Mouse (Mus musculus): ENCODE data around the gene Ophn1. TPM values are rescaled to one million over a fixed set of nuclear protein-coding genes. Genes with fewer than 3 reads are reported as not detected.
A peak's percentile ranks its signal among the peaks of the same experiment; 100 is the strongest.

The Ophn1 gene
- total RNA-seq (2021): 13.3 and 16.1 TPM in 2 replicates
- long read RNA-seq, full-length matches to known transcripts: 10 of 17 reads
- long read RNA-seq, partial matches to known transcripts: 5 of 17 reads
- long read RNA-seq, other reads (novel, unspliced or antisense): 2 of 17 reads

DNA sequence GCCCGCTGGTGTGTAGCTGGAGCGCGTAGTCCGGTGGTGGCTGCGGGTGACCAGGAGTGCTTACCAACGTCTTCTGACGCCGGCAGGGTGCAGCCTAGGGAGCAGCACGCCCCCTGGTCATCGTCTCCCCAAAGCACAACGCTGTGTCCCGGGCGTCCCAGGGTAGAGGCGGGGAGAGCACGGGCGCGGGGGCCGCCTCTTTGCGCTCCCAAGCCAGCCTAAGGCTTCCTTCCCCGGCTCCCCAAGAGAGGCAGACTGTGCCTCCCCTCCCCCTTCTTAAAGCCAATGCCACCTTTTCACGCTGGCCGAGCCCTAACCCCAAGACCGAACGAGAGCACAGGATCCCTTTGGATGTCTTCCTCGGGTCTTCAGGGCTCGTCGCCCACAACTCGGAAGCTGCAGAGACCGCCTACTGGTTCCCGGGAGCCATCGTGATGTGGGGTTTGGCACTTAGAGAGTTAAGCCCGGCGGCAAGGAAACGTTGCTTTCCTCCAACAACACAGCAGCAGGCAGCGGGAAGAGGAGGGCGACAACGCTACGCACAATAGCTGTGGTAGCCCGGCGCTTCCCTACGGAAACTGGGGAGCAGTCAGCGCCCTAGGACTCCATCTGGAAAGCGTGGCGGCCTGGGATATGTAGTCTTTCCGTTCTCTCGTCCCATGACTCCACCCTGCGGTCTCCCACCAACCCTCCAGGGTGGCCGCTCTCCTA lies at the start of gene Ophn1:
Gene Ophn1, minus strand, starts transcription at position 620 of the 711 bp plus-strand sequence.
- peak; percentile 69 for DNase-seq

DNA sequence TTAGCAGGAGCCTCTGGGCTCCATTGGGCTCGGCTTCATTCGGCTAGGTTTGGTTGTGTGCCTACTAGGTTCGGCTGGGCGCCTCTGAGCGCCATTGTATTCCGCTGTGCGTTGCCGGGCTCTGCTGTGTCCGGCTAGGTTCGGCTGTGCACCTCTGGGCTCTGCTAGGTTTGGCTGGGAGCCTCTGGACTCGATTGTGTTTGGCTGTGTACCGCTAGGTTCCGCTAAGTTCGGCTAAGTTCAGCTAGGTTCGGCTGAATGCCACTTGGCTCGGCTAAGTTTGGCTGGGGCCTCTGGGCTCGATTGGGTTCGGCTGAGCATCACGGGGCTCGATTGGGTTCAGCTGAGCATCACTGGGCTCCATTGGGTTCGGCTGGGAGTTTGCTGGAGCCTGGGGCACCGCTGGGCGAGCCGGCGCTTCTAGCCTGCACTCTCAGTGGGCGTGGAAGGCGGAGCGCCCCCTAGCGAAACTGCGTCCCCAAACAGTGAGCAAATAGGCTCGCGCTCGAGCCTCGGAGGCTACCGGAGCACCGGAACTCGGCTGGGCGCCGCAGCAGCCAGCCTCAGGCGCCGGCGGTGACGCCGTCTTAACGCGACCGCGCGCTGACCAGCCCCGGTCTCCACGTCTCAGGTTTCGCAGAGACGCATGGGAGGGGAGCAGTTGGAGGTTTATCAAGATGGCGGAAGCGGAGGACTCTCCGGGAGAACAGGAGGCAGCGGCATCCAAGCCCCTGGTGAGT lies 46.9 kb upstream of the Ophn1 start:
- DNase-seq: peak; percentile 90

DNA sequence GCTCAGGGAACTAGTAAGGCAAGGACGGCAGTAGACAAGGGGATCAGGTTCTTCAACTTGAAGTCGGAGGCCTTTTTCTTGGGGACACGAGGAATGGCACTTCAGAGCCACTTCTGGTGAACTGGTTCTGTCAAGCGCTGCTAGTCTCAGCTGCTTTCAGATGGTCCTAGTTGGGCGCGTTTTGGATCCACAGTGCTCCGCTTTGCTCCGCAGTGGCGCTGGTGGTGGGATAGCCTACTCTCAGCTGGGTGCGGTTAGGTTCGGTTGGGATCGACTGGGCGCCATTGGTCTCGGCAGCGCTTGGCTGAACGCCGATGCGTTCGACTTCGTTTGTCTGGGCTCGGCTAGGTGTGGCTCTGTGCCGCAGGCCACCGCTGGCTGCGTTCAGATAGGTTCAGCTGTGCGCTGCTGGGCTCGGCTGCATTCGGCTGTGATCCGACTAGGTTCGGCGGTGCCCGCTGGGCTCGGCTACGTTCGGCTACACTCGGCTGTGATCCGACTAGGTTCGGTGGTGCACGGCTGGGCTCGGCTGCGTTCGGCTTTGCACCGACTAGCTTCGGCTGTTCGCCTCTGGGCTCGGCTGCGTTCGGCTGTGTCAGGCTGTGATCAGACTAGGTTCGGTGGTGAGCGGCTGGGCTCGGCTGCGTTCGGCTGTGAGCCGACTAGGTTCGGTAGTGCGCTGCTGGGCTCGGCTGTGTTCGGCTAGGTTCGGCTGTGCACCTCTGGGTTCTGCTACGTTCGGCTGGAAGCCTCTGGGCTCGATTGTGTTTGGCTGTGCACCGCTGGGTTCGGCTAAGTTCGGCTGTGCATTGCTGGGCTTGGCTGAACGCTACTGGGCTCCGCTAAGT lies 46.1 kb upstream of the Ophn1 start:
- peak; percentile 92 for DNase-seq

DNA sequence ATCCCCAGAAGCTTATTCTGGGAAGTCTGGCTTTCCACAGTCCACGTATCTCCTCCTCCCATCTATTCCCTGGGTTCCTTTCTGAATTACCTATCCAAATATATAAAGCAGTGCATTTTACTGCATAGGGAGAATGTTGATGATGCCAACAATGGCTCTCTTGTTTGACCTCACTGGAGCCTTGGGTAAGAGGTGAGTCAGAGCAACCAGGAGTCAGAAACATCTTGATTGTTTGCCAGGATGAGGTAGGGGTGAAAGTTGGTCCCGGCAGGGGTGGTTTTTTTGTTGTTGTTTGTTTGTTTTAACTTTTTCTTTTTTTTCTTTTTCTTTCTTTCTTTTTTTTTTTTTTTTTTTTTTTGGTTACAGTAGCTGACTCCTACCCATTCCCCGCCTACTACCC lies 45.3 kb upstream of the Ophn1 start, which contains the start of gene Yipf6:
Gene Yipf6, plus strand, starts transcription at position 216 of the 400 bp plus-strand sequence.
- DNase-seq: no peak

DNA sequence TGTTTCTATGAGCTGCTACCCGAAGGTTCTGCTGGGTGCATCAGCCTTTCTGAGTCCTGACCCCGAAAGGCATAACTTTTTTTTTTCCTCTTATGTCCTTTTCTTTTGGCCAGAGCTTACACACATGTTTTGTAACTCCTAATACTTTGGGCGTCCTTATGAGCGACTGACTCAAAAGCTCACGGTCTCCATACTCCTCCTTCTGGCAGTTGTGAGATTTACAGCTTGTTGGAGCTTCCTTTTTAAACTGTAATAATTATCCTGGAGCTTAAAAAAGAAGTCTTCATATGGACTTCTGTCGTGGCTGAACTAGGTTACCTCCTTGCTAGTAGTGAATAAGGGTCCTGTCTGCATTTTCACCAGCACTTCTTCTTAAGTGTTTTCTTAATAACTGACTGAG lies 28.6 kb upstream of the Ophn1 start:
- DNase-seq: no peak

DNA sequence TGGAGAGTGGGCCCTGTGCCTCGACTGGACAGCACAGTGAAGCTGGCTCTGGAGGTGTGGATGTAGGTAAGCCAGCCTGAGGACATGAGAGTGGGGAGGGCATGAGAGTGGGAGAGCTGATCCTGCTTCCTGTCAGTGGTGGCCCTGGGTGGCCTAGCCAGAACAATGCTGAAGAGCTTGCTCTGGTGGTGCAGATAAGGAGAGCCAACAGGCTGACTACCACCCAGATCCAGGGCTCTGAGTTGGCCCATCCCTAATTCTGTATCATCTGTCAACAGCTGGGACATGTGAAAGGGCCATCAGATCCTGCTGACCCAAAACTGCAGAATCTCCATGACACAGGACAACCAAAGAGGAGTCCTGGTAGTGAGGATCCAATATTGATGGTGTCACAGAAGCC lies 18.1 kb upstream of the Ophn1 start:
- no peak for DNase-seq

DNA sequence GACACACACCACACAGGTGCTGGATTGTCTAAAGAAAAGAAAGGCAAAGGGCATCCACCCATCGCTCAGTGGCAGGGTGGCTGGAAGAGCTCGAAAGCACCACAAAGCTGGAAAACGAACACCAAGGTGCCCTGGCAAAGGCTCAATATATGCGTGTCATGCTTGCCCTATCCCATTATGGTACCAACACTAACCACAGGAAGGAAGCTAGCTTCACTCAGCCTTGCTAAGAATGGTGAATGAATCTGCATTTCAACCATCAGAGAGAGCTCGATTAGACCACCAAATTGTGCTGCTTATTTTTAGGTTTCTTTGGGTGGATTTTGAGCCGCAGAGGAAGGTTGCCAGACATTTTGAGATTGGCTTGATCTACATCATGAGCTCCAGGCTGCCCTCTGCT lies 13.4 kb upstream of the Ophn1 start:
- DNase-seq: no peak

DNA sequence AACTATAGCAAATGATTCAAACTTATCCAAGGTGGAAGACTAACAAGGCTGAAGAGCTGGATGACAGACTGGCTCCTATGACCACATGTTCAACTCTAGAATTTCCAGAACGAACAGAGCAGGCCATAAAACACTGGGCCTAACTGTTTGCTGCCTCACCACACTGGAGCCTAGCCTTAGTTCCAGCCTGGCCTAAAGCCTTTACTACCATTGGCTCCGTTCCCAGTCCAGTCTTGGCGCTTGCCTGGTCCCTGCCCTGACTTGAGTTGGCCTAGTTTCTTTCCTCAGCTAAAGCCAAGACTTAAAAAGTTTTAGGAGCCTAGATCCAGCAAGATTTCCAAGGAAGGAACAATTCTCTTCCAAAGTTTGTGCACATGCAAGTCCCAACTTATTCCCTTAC lies 7.5 kb upstream of the Ophn1 start:
- peak; percentile 54 for DNase-seq

DNA sequence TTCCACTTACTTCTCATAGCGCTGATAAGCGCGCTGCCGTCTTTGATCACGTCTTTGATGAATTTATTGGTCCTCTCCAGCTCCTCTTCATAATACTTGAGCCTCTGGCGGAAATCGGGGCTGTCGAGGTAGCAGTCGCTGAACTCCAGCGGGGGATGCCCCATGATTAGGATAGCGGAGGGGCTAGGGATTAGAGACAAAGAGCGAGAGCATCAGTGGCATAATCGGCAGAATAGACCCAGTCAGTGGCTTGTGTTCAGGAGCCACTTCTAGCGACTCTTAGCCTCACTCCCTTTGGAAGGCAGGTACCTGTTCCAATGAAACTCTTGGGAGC lies 786 bp downstream of the Ophn1 start:
- DNase-seq: no peak

DNA sequence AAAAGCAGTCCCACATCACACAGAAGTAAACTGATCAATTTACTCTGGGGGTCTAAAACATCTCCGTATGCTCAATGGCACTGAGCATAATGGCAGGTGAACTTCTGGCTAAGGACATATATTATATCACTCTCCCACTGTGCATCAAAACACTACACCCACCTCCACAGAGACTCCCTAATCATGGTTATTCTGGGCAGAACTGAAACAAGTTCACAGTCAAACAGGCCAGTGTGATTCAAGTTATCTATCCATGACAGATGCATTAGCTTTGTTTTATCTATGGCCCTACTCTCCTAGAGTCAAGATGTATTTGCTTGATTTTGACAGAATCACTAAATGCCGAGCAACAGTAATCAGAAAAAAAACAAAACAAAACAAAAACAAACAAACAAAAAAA lies 8.8 kb downstream of the Ophn1 start:
- DNase-seq: no peak

DNA sequence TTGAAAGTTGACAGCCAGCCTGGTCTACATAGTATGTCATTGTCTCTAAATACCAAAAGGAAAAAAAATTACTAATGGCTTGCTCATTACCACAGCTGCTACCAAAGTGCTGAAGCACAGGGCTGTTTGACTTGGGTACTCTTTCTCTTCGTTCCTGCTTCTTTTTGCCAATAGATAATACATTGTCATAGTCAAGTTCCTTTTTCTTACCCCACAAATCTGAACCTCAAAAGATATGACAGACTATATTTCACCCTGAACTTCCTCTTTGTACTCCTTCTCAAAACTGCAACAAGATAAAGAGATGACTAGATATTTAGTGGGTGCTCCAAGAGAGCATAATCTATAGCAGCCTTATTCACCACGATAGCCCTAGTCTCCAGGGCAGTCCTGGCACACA lies 9.7 kb downstream of the Ophn1 start:
- no peak for DNase-seq

DNA sequence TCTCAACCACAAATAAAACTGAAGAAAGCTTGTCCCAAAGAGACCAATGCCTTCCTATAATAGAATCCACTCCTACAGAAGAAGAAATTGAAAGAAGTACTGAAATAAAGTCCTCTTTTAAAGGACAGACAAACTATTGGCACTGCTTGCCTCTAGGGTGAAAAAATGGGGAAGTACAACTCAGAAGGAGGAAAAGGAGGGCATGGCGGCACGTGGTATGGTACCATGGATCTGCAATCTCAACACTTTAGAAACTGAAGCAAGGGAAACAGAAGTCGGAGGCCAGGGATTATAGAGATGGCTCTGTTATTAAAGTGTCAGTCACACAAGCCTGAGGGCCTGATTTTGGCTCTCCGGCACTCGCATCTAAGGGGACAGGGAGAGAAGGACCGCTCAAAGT lies 10.5 kb downstream of the Ophn1 start:
- DNase-seq: no peak

DNA sequence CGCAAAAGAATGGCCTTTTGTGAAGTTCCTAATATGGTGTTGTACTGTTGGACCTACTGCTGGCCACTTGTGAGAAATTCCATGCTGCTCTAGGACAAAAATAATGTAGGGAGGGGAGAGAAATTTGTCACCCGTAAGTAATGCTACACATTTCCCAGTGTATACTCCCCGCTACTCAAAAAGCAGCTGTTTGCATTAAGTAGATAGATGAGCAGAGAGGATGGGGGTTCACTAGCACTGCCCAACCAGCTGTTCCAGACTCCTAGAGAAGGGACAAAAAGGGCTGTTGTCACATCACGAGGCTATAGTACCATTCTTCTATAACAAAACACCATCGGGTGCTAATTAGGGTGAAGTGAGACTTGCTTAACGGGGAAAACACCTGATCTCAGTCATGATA lies 15.7 kb downstream of the Ophn1 start:
- DNase-seq: no peak

DNA sequence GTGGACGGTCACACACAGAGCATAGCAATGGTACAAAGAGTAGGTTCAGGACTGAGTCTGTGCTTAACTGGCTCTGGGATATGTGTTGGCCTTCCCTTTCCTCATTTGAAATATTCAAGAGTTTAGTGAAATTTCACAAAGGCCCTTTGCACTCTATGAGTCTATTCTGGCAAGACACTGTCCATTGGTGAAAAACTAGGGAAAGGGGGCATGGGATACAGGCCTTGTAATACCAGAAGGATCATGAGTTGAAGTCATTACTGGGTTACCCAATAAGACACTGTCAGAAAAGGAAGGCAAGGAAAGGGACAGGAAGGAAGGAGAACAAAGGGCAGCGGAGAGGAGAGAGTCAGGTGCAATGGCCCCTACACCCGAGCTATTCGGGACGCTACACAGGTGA lies 16.7 kb downstream of the Ophn1 start:
- DNase-seq: no peak

DNA sequence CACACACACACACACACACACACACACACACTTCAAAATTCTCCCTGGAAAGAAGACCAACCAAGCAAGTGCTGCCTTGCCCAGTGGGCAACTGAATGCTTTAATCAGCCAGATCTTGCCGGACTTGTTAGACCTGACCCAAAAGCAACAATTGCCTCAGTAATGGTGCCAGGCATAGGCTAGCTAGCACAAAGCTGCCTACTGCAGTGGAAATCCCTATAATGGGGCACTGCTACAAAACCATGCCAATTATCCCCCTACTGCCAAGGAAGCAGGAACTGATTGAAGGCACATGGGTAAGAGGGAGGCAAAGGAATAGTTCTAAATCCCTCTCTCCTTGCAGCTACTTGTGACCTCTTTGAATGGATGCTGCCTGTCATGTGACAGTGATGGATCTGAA lies 18.8 kb downstream of the Ophn1 start:
- DNase-seq: no peak

DNA sequence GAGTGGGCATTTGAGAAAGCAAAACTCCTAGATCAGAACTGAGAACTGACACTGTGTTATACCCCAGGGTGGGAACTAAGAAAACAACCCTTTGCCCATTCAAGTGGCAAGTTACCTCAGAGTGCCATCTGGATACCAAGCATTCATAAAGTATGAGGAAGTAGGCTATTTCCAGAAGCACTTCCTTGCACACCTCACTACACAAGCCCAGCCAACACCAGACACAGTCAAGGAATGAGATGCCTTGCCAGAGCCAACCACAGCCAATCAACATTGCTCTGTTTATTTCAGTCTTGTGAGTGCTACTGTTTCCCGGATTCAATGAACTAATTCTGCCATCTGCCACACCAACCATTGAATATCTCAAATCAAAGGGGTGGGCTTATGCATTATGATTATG lies 20.3 kb downstream of the Ophn1 start:
- no peak for DNase-seq

DNA sequence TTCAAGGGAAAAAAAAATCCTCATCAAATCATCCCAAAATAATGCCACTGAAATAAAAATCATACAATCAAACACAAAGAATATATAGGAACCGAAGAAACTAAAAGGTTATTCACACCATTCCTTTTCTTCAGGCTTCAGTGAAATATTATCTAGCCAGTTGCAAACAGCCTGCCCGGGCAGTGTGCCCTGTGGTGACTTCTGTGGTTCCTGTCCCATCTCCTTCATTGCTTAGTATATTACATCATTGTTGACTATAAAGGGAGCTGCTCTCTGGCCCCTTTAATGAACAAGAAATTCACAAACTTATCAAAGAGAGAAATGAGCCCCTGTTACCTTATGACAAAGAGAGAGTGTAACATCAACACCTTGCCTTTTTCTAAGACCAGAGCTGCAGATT lies 21.1 kb downstream of the Ophn1 start:
- peak; percentile 11 for DNase-seq

DNA sequence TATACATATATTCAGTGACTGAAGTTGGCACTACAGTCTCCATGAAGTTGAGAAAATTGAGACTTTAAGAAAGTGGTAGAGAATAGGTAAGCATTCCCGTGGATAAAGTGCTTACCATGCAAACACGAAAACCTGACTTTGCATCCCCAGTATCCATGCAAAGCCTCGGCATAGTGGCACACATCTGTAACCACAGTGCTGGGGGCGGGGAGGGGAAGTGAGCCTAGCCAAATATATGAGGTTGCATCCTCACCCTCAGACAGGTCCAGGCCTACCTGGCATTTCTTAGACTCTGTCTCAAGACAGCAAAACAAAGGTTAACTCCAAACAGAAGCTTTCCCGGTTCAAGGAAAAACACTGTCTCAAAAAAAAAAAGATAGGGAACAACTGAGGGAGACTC lies 21.7 kb downstream of the Ophn1 start:
- DNase-seq: no peak

DNA sequence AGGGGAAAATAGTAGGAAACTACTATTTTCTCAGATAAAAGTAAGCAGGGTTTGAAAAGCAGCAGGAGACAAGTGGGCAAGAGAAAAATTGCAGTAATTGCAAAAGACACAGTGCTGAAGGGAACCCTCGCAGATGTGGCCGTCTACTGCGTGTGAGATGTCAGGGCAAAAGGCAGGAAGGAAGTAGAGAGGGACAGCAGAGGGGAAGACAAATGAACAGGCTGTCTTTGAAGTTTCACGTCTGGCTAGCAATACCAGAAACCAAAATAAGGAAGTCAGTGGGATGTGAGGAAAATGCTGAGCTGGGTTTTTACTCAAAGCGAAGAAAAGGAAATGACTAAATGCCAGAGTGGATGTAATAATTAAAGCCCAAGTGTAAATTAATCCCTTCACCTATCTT lies 30.7 kb downstream of the Ophn1 start:
- no peak for DNase-seq

DNA sequence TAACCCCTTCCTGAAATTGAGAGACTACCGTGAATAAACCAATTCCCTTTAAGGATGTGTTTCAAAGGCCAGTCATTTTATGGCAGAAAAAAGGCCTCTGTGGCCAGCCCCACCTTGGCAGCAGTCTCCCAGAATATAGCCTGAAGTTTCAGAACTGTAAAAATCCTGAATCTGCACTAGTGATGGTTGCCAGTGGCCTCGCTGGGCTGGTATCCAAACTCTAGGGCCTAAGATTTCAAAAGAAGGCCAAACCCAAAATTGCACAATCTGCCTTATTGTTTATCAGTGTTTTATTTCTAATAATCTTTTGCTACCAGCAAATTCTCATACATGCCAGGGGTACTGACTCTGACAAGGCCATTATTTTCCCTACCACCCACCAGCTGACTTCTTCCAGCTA lies 34.8 kb downstream of the Ophn1 start:
- peak; percentile 35 for DNase-seq

DNA sequence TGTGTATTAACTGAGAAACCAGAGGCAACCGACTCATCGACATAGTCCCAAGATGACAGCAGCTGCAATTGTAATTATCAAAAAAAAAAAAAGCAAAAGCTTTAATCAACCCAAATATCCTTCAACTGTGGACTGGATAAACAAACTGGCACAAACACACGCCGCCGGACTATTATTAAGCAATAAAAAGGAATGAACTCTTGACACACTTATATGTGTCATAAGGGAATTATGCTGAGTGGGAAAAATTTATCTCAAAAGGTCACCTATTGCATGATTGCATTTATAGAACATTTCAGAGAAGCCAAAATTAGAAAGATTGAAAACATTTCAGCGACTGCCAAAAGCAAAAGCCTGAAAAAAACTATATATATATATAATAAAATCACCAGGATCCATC lies 40.0 kb downstream of the Ophn1 start:
- DNase-seq: no peak

DNA sequence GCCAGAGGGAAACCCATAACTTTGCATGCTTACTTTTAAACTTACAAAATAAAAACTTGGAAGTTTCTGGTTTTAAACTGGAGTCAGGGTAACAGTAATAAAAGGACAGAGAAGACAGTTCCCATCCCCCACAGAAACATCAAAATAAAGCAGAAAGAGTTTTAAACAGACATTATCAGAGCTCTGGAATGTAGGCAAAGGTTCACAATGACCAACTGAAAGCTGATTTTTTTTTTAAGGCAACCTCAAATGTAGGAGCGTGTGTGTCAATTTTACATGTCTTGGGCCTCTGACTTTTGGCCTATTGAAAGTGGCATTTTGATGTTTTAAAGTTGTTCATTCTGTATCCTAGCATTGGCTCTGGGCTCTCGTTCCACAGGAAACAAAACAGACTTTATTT lies 49.2 kb downstream of the Ophn1 start:
- DNase-seq: no peak

DNA sequence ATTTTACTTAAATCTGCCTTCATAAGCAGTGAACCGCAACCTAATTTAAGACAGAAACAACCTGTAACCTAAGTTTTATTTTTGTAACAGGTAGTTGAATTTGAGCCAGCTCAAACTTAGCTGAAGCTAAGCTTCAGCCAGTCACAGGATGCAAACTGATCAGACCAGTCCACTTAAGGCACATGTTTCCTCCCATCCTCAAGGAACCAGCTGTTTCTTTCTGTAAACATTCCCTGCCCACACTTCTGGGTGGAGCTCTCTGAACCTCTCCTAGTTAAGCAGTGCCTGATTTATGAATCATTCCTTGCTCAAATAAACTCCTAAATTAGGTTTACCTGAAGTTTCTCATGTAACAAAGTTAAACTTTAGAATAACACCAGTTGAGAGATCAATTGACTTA lies 54.8 kb downstream of the Ophn1 start:
- no peak for DNase-seq
